Mouse (Mus musculus) forebrain, embryonic 16.5 days (tissue): ENCODE measurements around the gene D930020B18Rik. TPM values are rescaled to one million over a fixed set of nuclear protein-coding genes. Genes with fewer than 3 reads are reported as not detected.

Source experiments
- ATAC-seq: fragments of 200-750 bp; cut with Nextera tagmentation; 2 replicates; pipeline ENCODE4 v1.8.0; 2017; ENCODE audit warnings: mild to moderate bottlenecking, moderate library complexity
- H3K27ac ChIP-seq: fragments of 300-500 bp; sonication (generic); 2 replicates; pipeline ENCODE4 v1.5.1; 2014; ENCODE audit warnings: low read length, control low read depth
- H3K27me3 ChIP-seq: fragments of 300-500 bp; sonication (generic); replicated peaks from 2 replicates; pipeline ENCODE4 v1.6.1; 2014; ENCODE audit warnings: low read length; ENCODE audit not compliant: control insufficient read depth, insufficient read depth
- H3K36me3 ChIP-seq: fragments of 300-500 bp; sonication (generic); 2 replicates; pipeline ENCODE4 v1.6.1; 2014; ENCODE audit not compliant: control insufficient read depth, insufficient read depth
- H3K4me1 ChIP-seq: fragments of 300-500 bp; sonication (generic); replicated peaks from 2 replicates; pipeline ENCODE4 v1.6.1; 2014; ENCODE audit warnings: low read length; ENCODE audit not compliant: control insufficient read depth, insufficient read depth
- H3K4me2 ChIP-seq: fragments of 300-500 bp; sonication (generic); 2 replicates; pipeline ENCODE4 v1.6.1; 2014; ENCODE audit warnings: mild to moderate bottlenecking, low read length, control low read depth
- H3K4me3 ChIP-seq: fragments of 300-500 bp; sonication (generic); replicated peaks from 2 replicates; pipeline ENCODE4 v1.5.1; 2014; ENCODE audit warnings: mild to moderate bottlenecking, low read length, control low read depth
- H3K9ac ChIP-seq: fragments of 300-500 bp; sonication (generic); replicated peaks from 2 replicates; pipeline ENCODE4 v1.6.1; 2014; ENCODE audit warnings: low read depth, low read length, control low read depth
- H3K9me3 ChIP-seq: fragments of 300-500 bp; sonication (generic); 2 replicates; pipeline ENCODE4 v1.6.1; 2016; ENCODE audit warnings: low read length; ENCODE audit not compliant: control insufficient read depth
- WGBS: fragments of 180-500 bp; shearing (Covaris S2); extraction: QIAGEN DNeasy Blood & Tissue Kit; methylation state at CpG from one replicate; pipeline ENCODE4 v1.1.7; 2014; 5-methylcytosine and 5-hydroxymethylcytosine counted together
- polyA plus RNA-seq: library from polyadenylated mRNA; unstranded; fragments of >200 nt; fragmentation: Nextera tagmentation; extraction: Ambion mirVana; gene quantifications from 2 replicates; pipeline ENCODE4 v1.2.1, GENCODE M21; 2015

The D930020B18Rik gene
- 0.27 and 0.40 TPM in 2 replicates for polyA plus RNA-seq

DNA sequence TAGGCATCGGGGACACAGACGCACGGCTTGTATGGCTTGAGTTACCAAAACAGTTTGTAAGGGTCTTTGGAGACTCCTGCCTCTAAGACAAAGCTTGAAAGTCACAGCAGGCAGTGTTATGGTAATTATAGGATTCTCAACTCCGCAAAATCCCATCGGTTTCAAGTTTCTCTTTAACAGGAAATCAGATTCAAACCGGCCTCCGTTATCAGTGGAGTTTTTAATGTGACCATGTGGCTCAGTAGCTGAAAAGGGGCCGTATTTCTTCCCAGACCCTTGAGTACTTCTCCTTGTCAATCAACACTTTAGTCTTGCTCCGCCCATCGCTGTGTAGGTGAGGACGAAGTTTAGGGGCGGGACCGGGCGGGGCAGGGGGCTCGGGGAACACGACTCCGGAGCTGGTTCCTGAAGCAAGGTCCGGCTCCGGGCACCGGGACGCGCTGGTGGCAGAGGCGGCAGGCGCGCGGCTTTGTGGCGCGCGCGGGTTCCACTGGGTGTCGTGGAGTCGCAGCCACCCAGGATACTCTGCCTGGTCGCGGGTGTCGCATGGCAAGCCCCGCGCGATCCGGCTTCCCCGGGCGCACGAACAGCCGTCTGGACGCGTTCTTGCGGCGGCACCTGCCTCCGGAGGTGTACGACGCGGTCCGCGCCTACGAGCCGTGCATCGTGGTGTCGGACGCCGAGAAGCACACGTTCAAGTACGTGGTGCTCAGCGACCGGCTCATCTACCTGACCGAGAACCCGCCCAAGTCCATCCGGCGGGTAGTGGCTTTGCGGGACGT is at the start of gene D930020B18Rik:
Gene D930020B18Rik (plus strand): TSS at position 317 of the 782 bp plus-strand sequence.
- H3K9ac ChIP-seq, result peak within 1 kb of the TSS; percentile 57
- no peaks in the 10 kb centered on the region for H3K36me3 ChIP-seq
- peak; percentile 26; the same call in 1 of the 2 replicates for ATAC-seq
- no peak within 1 kb of the TSS for H3K27ac ChIP-seq
- no peaks in the 10 kb centered on the region for H3K9me3 ChIP-seq
- under 1% methylated on average over 69 of the region's 69 CpGs for WGBS
- peak within 1 kb of the TSS; percentile 55 for H3K4me3 ChIP-seq
- H3K4me1 ChIP-seq, result peaks cover 15% of the 10 kb centered on the region
- H3K4me2 ChIP-seq, result peak within 1 kb of the TSS; percentile 95
- peaks cover 28% of the 10 kb centered on the region for H3K27me3 ChIP-seq

DNA sequence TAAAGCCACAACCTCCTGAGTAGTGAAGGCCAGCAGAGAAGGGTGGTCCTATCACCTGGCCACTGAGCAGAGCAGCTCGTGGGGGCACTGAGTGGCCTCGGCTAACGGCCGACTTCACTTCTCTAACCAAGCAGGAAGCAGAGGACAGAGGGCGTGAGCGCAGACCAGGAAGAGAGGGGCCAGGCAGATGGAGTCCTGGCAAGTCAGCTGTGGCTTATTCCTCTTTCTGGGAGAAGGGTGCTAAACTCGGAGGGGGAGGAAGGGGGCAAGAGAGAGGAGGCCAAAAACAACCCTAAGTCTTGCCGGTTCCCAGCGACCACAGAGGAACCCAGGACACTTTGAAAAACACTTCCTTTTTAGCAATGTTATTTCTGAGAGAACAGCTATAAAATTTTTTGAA is 44.8 kb upstream of the D930020B18Rik start:
- WGBS, result 90% methylated on average over 9 of the region's 9 CpGs
- peaks cover 13% of the 10 kb centered on the region for H3K36me3 ChIP-seq
- H3K4me2 ChIP-seq, result no peak overlapping the region

DNA sequence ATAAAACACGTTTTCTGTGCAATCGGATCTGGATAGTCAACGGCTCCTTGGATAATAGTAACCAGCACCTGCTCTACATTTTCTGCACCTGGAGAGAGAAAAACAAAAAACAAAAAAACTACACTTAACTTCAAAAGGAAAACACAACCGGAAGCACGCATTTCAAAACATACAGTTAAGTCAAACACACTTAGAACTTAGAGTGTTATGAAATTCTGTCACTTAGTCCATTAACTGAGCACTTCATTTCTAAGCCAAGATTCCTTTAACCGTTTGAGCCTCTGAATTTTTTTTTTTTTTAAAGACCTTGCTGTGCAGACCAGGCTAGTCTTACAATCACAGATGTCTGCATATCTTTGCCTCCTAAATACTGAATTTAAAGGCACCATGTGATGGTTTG is 40.1 kb upstream of the D930020B18Rik start:
- Histone ChIP-seq H3K4me2 (no peak overlapping the region), H3K27me3 (no peaks in the 10 kb centered on the region)
- WGBS, result 81% methylated on average over 6 of the region's 6 CpGs

More for the DNA sequence above, 44.8 kb upstream of the D930020B18Rik start:
- no peak for ATAC-seq
- Histone ChIP-seq H3K27ac (no peak overlapping the region), H3K9ac (no peak overlapping the region), H3K4me1 (no peaks in the 10 kb centered on the region), H3K4me3 (no peak overlapping the region), H3K27me3 (no peaks in the 10 kb centered on the region), H3K9me3 (no peaks in the 10 kb centered on the region)

DNA sequence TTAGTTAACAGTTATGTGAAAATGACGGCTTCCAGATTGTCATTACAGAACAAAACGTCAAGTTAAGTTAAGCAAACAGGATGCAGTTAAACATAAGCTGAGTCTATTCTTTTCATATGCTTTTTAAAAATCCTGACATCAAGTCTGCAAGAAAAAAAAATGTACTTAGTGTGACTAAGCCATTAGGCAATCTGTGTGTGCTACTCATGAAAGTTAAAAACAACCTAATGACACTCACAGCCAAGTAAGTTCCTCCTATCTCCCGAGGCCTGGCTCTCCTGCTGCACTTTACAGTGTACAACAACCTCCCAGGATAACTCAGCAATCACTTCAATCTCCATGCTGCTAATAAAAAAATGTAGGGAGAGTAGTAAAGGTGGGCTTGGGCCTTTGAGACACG is 37.8 kb upstream of the D930020B18Rik start:
- H3K4me1 ChIP-seq, result no peaks in the 10 kb centered on the region
- 94% methylated on average over 4 of the region's 4 CpGs for WGBS

More for the DNA sequence above, 40.1 kb upstream of the D930020B18Rik start:
- H3K4me3 ChIP-seq, result no peak overlapping the region
- H3K36me3 ChIP-seq, result peaks cover 38% of the 10 kb centered on the region
- no peaks in the 10 kb centered on the region for H3K4me1 ChIP-seq
- H3K9me3 ChIP-seq, result no peaks in the 10 kb centered on the region
- H3K27ac ChIP-seq, result no peak overlapping the region
- H3K9ac ChIP-seq, result no peak overlapping the region
- ATAC-seq, result no peak

DNA sequence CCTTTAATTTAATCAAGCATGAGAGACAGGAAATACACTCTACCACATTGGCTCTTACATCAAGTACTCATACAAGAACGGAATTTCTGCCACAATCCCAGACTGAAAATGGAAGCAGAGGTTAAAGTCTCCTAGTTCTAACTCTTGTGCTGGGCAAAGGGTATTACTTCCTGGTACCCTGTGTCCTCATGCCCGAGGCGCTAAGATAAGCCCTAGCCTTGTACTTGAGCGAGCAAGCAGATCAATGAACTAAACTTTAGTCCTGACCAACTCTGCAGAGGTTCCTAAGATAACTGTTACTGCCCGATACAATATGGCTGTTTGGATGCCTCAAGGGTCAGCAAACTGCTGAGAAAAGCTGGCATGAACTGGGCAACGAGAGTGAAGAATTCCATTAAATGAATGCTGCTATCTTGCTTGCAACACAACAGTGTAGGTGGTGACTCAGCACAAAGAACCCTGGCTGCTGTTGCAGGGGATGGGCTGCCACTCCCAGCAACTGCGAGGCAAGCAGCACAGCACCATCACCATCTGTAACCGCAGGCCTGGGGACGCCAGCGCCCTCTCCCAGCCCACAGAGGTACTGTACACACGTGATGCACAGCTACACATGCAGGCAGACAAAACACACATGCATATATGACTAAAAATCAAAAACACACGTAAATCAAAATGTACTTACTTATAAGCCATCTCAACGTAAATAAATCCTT is 36.6 kb upstream of the D930020B18Rik start:
- no peak for ATAC-seq
- no peaks in the 10 kb centered on the region for H3K27me3 ChIP-seq
- H3K4me3 ChIP-seq, result no peak overlapping the region
- H3K4me1 ChIP-seq, result no peaks in the 10 kb centered on the region
- H3K36me3 ChIP-seq, result peaks cover 49% of the 10 kb centered on the region
- no peak overlapping the region for H3K27ac ChIP-seq
- 96% methylated on average over 13 of the region's 13 CpGs for WGBS
- no peak overlapping the region for H3K4me2 ChIP-seq
- no peak overlapping the region for H3K9ac ChIP-seq
- no peaks in the 10 kb centered on the region for H3K9me3 ChIP-seq

More for the DNA sequence above, 37.8 kb upstream of the D930020B18Rik start:
- Histone ChIP-seq H3K4me3 (no peak overlapping the region), H3K27me3 (no peaks in the 10 kb centered on the region), H3K27ac (no peak overlapping the region), H3K36me3 (peaks cover 46% of the 10 kb centered on the region), H3K9ac (no peak overlapping the region), H3K4me2 (no peak overlapping the region), H3K9me3 (no peaks in the 10 kb centered on the region)
- ATAC-seq, result no peak

DNA sequence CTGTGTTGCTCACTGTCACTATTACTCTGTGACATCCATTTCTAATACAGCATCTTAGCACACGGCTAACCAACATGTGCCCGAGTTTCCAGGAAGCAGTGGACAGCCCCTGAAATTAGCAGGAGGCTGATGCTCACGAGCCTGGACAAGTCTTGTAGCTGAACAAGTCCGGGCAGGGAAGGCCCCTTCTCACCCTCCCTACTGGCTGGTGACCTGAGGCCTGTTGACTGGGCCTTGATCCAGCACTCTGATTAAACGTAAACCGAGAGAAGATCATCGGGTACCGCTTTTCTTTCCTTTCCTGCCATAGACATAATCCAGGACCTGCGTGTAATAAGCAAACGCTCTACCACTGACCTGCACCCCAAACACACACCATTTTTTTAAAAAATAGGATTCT is 33.2 kb upstream of the D930020B18Rik start:
- no peak overlapping the region for H3K9ac ChIP-seq
- H3K4me3 ChIP-seq, result no peak overlapping the region
- no peaks in the 10 kb centered on the region for H3K27me3 ChIP-seq
- H3K27ac ChIP-seq, result no peak overlapping the region
- H3K4me2 ChIP-seq, result no peak overlapping the region
- no peak for ATAC-seq
- peaks cover 50% of the 10 kb centered on the region for H3K36me3 ChIP-seq
- no peaks in the 10 kb centered on the region for H3K4me1 ChIP-seq
- H3K9me3 ChIP-seq, result no peaks in the 10 kb centered on the region
- WGBS, result 97% methylated on average over 10 of the region's 10 CpGs

DNA sequence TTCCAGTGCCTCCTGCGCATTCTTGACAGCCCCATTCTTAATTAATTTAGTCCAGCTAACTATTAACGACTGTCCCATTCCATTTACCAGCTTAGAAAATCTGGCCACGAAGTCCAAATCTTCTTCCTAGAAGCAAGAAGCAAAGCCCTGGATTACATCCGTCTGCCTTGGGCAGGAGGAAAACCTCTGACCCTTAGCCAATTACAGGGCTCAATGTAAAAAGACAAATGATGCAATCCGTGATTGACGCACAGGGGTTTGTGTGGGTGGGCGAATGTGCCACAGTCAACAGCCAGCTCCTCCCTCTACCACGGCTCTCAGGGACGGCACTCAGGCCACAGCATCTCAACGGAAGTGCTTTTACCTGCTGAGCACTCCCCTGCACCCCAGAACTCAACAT is 29.8 kb upstream of the D930020B18Rik start:
- H3K36me3 ChIP-seq, result peaks cover 35% of the 10 kb centered on the region
- H3K9ac ChIP-seq, result no peak overlapping the region
- no peak overlapping the region for H3K4me3 ChIP-seq
- WGBS, result 57% methylated on average over 9 of the region's 10 CpGs
- H3K9me3 ChIP-seq, result no peaks in the 10 kb centered on the region
- no peaks in the 10 kb centered on the region for H3K27me3 ChIP-seq
- no peak overlapping the region for H3K27ac ChIP-seq
- no peak for ATAC-seq
- no peak overlapping the region for H3K4me2 ChIP-seq
- H3K4me1 ChIP-seq, result no peaks in the 10 kb centered on the region

DNA sequence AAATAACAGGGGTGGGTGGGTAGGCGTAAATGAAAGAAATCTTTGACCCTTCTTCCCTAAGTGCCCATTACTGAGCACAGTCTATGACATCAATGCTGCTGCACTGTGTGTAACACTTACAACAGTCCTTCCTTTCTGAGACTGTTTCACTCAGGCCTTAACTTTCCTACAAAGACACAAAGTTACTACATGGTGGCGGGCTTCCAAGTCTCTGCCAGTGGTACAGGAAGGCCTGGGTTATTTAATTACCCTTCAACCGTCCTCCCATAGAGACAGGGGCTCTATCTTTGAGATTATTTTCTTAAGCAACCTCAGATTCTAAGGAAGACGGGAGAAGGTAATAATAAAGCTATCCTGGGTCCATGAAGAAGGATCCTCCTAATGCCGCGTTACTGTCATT is 28.9 kb upstream of the D930020B18Rik start:
- WGBS, result 88% methylated on average over 6 of the region's 6 CpGs
- no peak overlapping the region for H3K4me3 ChIP-seq
- H3K4me1 ChIP-seq, result no peaks in the 10 kb centered on the region
- H3K4me2 ChIP-seq, result no peak overlapping the region
- no peak overlapping the region for H3K9ac ChIP-seq
- no peak overlapping the region for H3K27ac ChIP-seq
- ATAC-seq, result no peak
- peaks cover 33% of the 10 kb centered on the region for H3K36me3 ChIP-seq
- no peaks in the 10 kb centered on the region for H3K27me3 ChIP-seq
- H3K9me3 ChIP-seq, result no peaks in the 10 kb centered on the region

DNA sequence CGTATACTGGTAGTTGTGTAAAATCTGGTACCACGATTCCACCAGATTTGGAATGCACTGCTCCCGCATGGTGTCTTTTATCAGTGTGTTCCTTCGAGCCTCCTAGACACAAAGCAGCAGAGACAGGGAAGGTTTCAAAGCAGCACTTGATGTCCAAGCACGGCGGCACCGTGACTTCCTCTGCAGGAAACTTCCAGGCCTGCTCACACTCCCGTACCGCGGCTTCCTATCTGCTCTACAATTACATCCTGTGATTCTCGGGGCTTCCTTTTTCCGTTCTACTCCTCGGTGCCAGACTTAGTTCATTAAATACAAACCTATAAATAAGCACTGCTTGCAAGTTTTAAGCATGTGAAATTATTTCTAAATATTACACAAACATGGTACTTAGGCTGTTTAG is 27.8 kb upstream of the D930020B18Rik start:
- no peak for ATAC-seq

More for the DNA sequence above, 27.8 kb upstream of the D930020B18Rik start:
- H3K9me3 ChIP-seq, result no peaks in the 10 kb centered on the region
- H3K27ac ChIP-seq, result no peak overlapping the region
- peaks cover 38% of the 10 kb centered on the region for H3K36me3 ChIP-seq
- no peak overlapping the region for H3K9ac ChIP-seq
- 90% methylated on average over 13 of the region's 13 CpGs for WGBS
- no peaks in the 10 kb centered on the region for H3K27me3 ChIP-seq
- H3K4me2 ChIP-seq, result no peak overlapping the region
- no peaks in the 10 kb centered on the region for H3K4me1 ChIP-seq
- no peak overlapping the region for H3K4me3 ChIP-seq
